Mouse (Mus musculus) left cerebral cortex, adult 2 months (tissue): Measurements from ENCODE around the gene Tmem200a. TPM values are rescaled to one million over a fixed set of nuclear protein-coding genes. Genes with fewer than 3 reads are reported as not detected.

Experiments
- DNase-seq, 2 experiments: peaks; one replicate each; pipeline ENCODE4 v3.0.0; 2021 to 2022; ENCODE audit warnings: low spot score in 2 of 2, mixed read lengths in 1 of 2; ENCODE audit errors: extremely low spot score in 1 of 2
- H3K27ac ChIP-seq: fragments of 200-600 bp; 2 replicates; pipeline ENCODE4 v1.8.1; 2022
- H3K4me3 ChIP-seq: fragments of 200-600 bp; 2 replicates; pipeline ENCODE4 v1.8.1; 2022
- CTCF ChIP-seq: fragments of 200-600 bp; IDR thresholded peaks from 2 replicates; pipeline ENCODE4 v1.8.1; 2022; ENCODE audit warnings: antibody characterized with exemption, mild to moderate bottlenecking, moderate library complexity
- intact Hi-C: fragments of 180-260 bp; cut with DNase I; formaldehyde crosslinking; loops from one replicate; pipeline ENCODE4 v1.15.1; 2025
- total RNA-seq, 2 experiments: library from RNA; stranded (reverse); gene quantifications; 2 replicates each; pipeline ENCODE4 v1.2.3; 2021

The Tmem200a gene
- total RNA-seq, 2 experiments from 2014 or later: 18.3 to 21.0 TPM

DNA sequence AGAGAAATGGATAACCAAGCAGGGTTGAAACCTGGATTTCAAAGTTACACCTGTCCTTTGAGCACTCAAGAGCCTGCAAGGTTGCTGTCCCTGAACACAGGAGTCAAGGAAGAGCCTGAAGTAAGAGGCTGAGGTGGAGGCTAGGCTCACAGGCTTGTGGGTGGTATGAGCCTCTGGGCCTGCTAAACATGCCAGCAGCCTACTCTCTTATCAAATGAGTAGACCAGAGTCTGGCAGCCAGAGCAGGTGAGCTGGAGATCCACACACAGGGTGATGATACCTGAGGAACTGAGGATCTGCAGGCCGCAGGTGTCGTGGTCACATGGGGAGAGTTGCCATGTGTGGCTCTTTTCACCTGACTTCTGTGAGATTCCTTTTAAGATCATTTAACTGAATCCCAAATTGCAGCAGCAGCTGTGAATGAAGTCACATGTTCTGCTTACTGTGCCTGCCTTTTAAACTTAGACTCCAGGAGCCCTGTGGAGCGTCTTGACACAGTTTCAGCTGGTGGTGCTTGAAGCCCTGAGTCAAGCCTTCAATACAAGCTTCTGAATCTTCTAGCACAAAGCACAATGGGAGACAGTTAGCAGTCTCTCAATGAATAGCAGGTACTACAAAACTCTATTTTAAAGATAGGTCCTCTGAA is 19.1 kb downstream of the Tmem200a start:
- intact Hi-C loops: no loop called here
- no peak for TF ChIP-seq CTCF
- H3K4me3 ChIP-seq: no peak overlapping the region
- H3K27ac ChIP-seq: no peak overlapping the region; the same call in 1 of the 2 replicates
- peak in 1 of 2 experiments; percentile 28 for DNase-seq

DNA sequence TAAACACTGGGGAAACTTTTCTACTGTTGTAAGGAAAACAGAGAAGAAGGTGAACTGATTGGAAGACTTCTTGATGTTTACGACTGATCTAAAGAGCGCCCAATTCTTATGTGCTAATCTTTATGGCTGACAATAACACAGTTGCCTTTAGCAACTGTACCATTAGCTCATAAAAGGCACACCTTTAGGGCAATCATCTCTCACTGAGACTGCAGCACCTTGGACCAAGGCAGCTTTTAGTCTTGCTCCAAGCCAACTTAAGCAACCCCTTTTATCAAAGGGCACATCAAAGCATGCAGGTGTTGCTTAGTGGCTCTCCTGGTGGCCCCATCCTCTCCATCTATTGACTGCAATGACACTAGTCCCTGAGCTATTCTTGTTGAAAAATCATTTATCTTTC is 27.7 kb downstream of the Tmem200a start:
- Histone ChIP-seq H3K27ac (no peak overlapping the region), H3K4me3 (no peak overlapping the region)
- TF ChIP-seq CTCF: no peak
- DNase-seq: no peak
- intact Hi-C loops: no loop called here

GRCm38 (mm10) chr10:26034931-26035330 is 43.9 kb downstream of the Tmem200a start:
- intact Hi-C loops: loop anchor here (1.0 to 2.0 kb wide), 2 partner anchors 36 to 43 kb away; partner anchors contain the start of gene Gm9767
- peak; percentile 71 to 84 for DNase-seq
- no peak for TF ChIP-seq CTCF
- no peak overlapping the region for H3K4me3 ChIP-seq
- H3K27ac ChIP-seq: no peak overlapping the region

GRCm38 (mm10) chr10:26018740-26019139 is 60.1 kb downstream of the Tmem200a start:
- H3K4me3 ChIP-seq: no peak overlapping the region
- intact Hi-C loops: no loop called here
- no peak overlapping the region for H3K27ac ChIP-seq
- no peak for DNase-seq
- TF ChIP-seq CTCF: no peak

GRCm38 (mm10) chr10:26014298-26014697 is 64.6 kb downstream of the Tmem200a start:
- DNase-seq: no peak
- no peak for TF ChIP-seq CTCF
- Histone ChIP-seq H3K27ac (no peak overlapping the region), H3K4me3 (no peak overlapping the region)
- intact Hi-C loops: no loop called here

DNA sequence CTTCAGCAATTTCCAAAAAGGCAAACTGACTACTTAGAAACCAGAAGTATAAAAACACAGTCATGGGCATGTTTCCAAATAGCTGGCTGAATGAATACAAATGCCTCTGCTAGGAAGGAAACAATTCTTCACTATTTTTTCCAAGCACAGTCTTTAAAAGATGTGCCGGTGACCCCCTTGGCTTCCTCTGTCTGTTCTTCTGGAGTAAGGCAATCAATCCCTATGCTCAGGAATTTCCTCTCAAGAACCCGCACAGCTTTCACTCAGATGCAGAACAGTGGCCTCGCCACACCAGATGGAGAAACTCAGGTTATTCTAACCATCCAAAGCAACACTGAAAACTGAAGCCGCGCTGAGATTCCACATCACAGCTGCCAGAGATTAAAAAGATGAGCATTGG is 69.9 kb downstream of the Tmem200a start:
- Histone ChIP-seq H3K4me3 (no peak overlapping the region), H3K27ac (no peak overlapping the region)
- intact Hi-C loops: no loop called here
- no peak for TF ChIP-seq CTCF
- no peak for DNase-seq

GRCm38 (mm10) chr10:26005471-26005870 is 73.4 kb downstream of the Tmem200a start:
- no peak for DNase-seq
- Histone ChIP-seq H3K4me3 (no peak overlapping the region), H3K27ac (no peak overlapping the region)
- TF ChIP-seq CTCF: no peak
- intact Hi-C loops: no loop called here

DNA sequence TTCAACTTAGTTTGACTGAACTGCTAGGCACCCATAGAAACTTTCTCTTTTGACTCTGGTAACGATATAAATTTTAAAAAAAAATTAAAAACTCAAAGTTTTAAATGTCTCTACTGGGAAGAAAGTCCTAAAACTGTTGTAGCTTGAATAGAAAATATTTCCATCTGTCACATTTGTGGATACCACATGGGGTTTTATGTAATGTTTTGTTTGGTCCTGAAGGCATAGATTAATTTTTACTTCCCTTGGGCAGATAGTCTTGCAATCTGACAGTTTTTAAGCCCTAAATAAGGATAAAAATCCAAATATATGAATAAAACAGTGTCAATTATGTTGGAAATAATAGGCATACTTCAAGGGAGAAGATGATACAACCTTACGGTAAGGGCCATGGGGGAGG is 78.0 kb downstream of the Tmem200a start:
- peak overlapping the region; percentile 24; the same call in 1 of the 2 replicates for H3K27ac ChIP-seq
- intact Hi-C loops: no loop called here
- H3K4me3 ChIP-seq: no peak overlapping the region
- DNase-seq: no peak
- no peak for TF ChIP-seq CTCF

- no peak overlapping the region for H3K4me3 ChIP-seq
- H3K27ac ChIP-seq: no peak overlapping the region
- intact Hi-C loops: loop anchor here (2.0 to 5.0 kb wide), 2 partner anchors 35 to 78 kb away; partner anchors contain the start of genes Gm9767 and Tmem200a
- no peak for TF ChIP-seq CTCF
- no peak for DNase-seq
These were observed 79.4 kb downstream of the Tmem200a start for GRCm38 (mm10) chr10:25999291-25999930.

GRCm38 (mm10) chr10:25984056-25984455 is 94.8 kb downstream of the Tmem200a start:
- intact Hi-C loops: no loop called here
- no peak overlapping the region for H3K27ac ChIP-seq
- no peak for DNase-seq
- no peak overlapping the region for H3K4me3 ChIP-seq
- no peak for TF ChIP-seq CTCF

GRCm38 (mm10) chr10:25982617-25983016 is 96.2 kb downstream of the Tmem200a start:
- intact Hi-C loops: no loop called here
- DNase-seq: no peak
- no peak for TF ChIP-seq CTCF

GRCm38 (mm10) chr10:25962863-25963262 is 116.0 kb downstream of the Tmem200a start:
- no peak overlapping the region for H3K4me3 ChIP-seq
- intact Hi-C loops: no loop called here
- DNase-seq: no peak
- TF ChIP-seq CTCF: no peak
- no peak overlapping the region for H3K27ac ChIP-seq

More at GRCm38 (mm10) chr10:25982617-25983016, 96.2 kb downstream of the Tmem200a start:
- Histone ChIP-seq H3K27ac (no peak overlapping the region), H3K4me3 (no peak overlapping the region)
